Mouse (Mus musculus) bone marrow, adult 2 months (tissue): Measurements from ENCODE around the gene Fmo1.

Experiments used
- CTCF ChIP-seq: fragments of 200-500 bp; IDR thresholded peaks from 2 replicates; pipeline ENCODE4 v1.5.1; 2011; ENCODE audit warnings: low read length, control low read depth; ENCODE audit not compliant: control insufficient read depth, insufficient read depth
- POLR2A ChIP-seq: fragments of 200-500 bp; IDR thresholded peaks from 2 replicates; pipeline ENCODE4 v1.6.1; 2011; ENCODE audit warnings: low read depth, mild to moderate bottlenecking, control low read depth, low read length, borderline replicate concordance; ENCODE audit not compliant: control insufficient read depth

GRCm38 (mm10) chr1:162901879-162902278, 35.5 kb upstream of the Fmo1 start:
- no peak for TF ChIP-seq CTCF
- no peak for TF ChIP-seq POLR2A
